ENCODE assay signal across 9 mouse cellular contexts in genomic region chr11:119503675-119504074, GRCm38 (mm10). TPM values are rescaled to one million over a fixed set of nuclear protein-coding genes. Genes with fewer than 3 reads are reported as not detected.
A peak's percentile ranks its signal among the peaks of the same experiment; 100 is the strongest.
DNase-seq lines count a peak whose midpoint lies in the region; ATAC-seq and TF ChIP-seq lines count a peak whose summit lies in the region.
"Had no signal": no experiment of that assay in that cellular context is flagged by ENCODE, and none has a peak within 500 bp of the region (broad histone marks: within the 10 kb centered on the region; RNA-seq: fewer than 3 reads in every experiment).

No protein-coding gene starts in this region.

- H3K4me1 ChIP-seq in heart, postnatal 0 days (ENCODE audit: control insufficient read depth, insufficient read depth) = no peaks in the 10 kb centered on the region
- peaks cover 17% of the 10 kb centered on the region for H3K4me1 ChIP-seq in neural tube, embryonic 13.5 days (replicated peaks)
- no peaks in the 10 kb centered on the region for H3K4me1 ChIP-seq in testis, adult 2 months (ENCODE audit: control insufficient read depth, insufficient read depth, low read length)
- H3K4me1 ChIP-seq: embryonic facial prominence, embryonic 12.5 days had no signal

- H3K27me3 ChIP-seq in heart, postnatal 0 days (ENCODE audit: control insufficient read depth, insufficient read depth, low read length) = no peaks in the 10 kb centered on the region
- H3K27me3 ChIP-seq in neural tube, embryonic 13.5 days = no peaks in the 10 kb centered on the region
- no peaks in the 10 kb centered on the region for H3K27me3 ChIP-seq in testis, adult 2 months (ENCODE audit: control insufficient read depth, insufficient read depth, low read length)
- H3K27me3 ChIP-seq: embryonic facial prominence, embryonic 12.5 days had no signal

- no peak overlapping the region for H3K4me2 ChIP-seq in heart, postnatal 0 days (ENCODE audit: low read depth, low read length)
- no peak overlapping the region for H3K4me2 ChIP-seq in neural tube, embryonic 13.5 days
- H3K4me2 ChIP-seq: embryonic facial prominence, embryonic 12.5 days had no signal

- TF ChIP-seq POLR2A in testis, adult 2 months (IDR thresholded peaks at IDR 0.05; ENCODE audit: control insufficient read depth, low read depth, low read length) = no peak

- TF ChIP-seq CTCF in heart, postnatal 0 days (IDR thresholded peaks at IDR 0.05; ENCODE audit: low read depth) = peak; percentile 95
- peak; percentile 97 for TF ChIP-seq CTCF in testis, adult 2 months (IDR thresholded peaks at IDR 0.05; ENCODE audit: control insufficient read depth, insufficient read depth, insufficient replicate concordance, low read depth, low read length)

- DNase-seq in brain, adult 2 months (ENCODE audit: low read depth, low spot score) = peak; percentile 86
- peak; percentile 51 for DNase-seq in heart, postnatal 0 days (ENCODE audit: low spot score)
- peak; percentile 68 to 69 for DNase-seq in kidney, postnatal 25 days
- peak; percentile 58 to 63 for DNase-seq in lung, adult 18-20 months

- H3K36me3 ChIP-seq in heart, postnatal 0 days (replicated peaks; ENCODE audit: control insufficient read depth, insufficient read depth, low read length) = peaks cover 66% of the 10 kb centered on the region
- peaks cover 85% of the 10 kb centered on the region for H3K36me3 ChIP-seq in neural tube, embryonic 13.5 days
- peaks cover 1% of the 10 kb centered on the region; the same call in 1 of the 2 replicates for H3K36me3 ChIP-seq in testis, adult 2 months (ENCODE audit: control insufficient read depth, insufficient read depth, low read length)

- ATAC-seq in CD4-positive, CD25-positive, alpha-beta regulatory T cell, adult 4 months = peak; percentile 54
- ATAC-seq in erythroblast, adult 5-6 weeks (replicated peaks; ENCODE audit: low FRiP score, poor library complexity, severe bottlenecking) = peak; percentile 78
- peak; percentile 58 for ATAC-seq in heart, postnatal 0 days (ENCODE audit: insufficient read depth, low read depth)
- ATAC-seq in neural tube, embryonic 13.5 days (ENCODE audit: low read depth) = peak; percentile 61

- TF ChIP-seq EP300 in heart, postnatal 0 days (IDR thresholded peaks at IDR 0.05; ENCODE audit: low read depth) = no peak

- no peak overlapping the region for H3K27ac ChIP-seq in heart, postnatal 0 days (ENCODE audit: low read depth)
- H3K27ac ChIP-seq in neural tube, embryonic 13.5 days (replicated peaks) = no peak overlapping the region
- no peak overlapping the region for H3K27ac ChIP-seq in testis, adult 2 months (ENCODE audit: control insufficient read depth, insufficient read depth, low read depth, low read length)
- H3K27ac ChIP-seq: embryonic facial prominence, embryonic 12.5 days had no signal

- no peaks in the 10 kb centered on the region for H3K9me3 ChIP-seq in heart, postnatal 0 days (replicated peaks; ENCODE audit: control insufficient read depth, low read length)
- no peaks in the 10 kb centered on the region for H3K9me3 ChIP-seq in neural tube, embryonic 13.5 days
- H3K9me3 ChIP-seq: embryonic facial prominence, embryonic 12.5 days had no signal

- no peak overlapping the region for H3K4me3 ChIP-seq in heart, postnatal 0 days (ENCODE audit: low read depth, low read length)
- H3K4me3 ChIP-seq in neural tube, embryonic 13.5 days = no peak overlapping the region
- no peak overlapping the region for H3K4me3 ChIP-seq in testis, adult 2 months (ENCODE audit: control insufficient read depth, low read depth, low read length)
- H3K4me3 ChIP-seq: embryonic facial prominence, embryonic 12.5 days had no signal

- H3K9ac ChIP-seq in heart, postnatal 0 days (replicated peaks; ENCODE audit: low read depth, low read length) = no peak overlapping the region
- no peak overlapping the region for H3K9ac ChIP-seq in neural tube, embryonic 13.5 days
- H3K9ac ChIP-seq: embryonic facial prominence, embryonic 12.5 days had no signal

RNA-seq across cellular contexts. Expression of gene Endov, which starts 12.5 kb away (rescaled TPM):
- polyA plus RNA-seq in CD4-positive, CD25-positive, alpha-beta regulatory T cell, adult 4 months (2017; shearing (Covaris generic)) = 10 to 100 TPM; 11.2 to 21.9 TPM
- 2.9 and 3.1 TPM in 2 replicates for total RNA-seq in erythroblast, adult 5-6 weeks (2015; ENCODE audit: low replicate concordance)
- 3.8 and 4.8 TPM in 2 replicates for total RNA-seq in erythroblast, adult 5-6 weeks (2017; ENCODE audit: low replicate concordance)
- 10.2 and 15.0 TPM in 2 replicates for total RNA-seq in heart, postnatal 0 days (2014; rRNA removed; ENCODE audit: low replicate concordance)
- 6.4 and 7.4 TPM in 2 replicates for polyA plus RNA-seq in heart, postnatal 0 days (2015; fragmentation: Nextera tagmentation; extraction: Ambion mirVana)
- polyA plus RNA-seq in neural tube, embryonic 13.5 days (2015; fragmentation: Nextera tagmentation; extraction: Ambion mirVana) = 15.6 and 17.3 TPM in 2 replicates
- 11.4 and 12.8 TPM in 2 replicates for polyA plus RNA-seq in testis, adult 2 months (2012; rRNA removed)

RNA-seq across cellular contexts. Expression of gene Nptx1, which starts 43.9 kb away (rescaled TPM):
- not detected for polyA plus RNA-seq in CD4-positive, CD25-positive, alpha-beta regulatory T cell, adult 4 months (2017; shearing (Covaris generic))
- total RNA-seq in erythroblast, adult 5-6 weeks (2015; ENCODE audit: low replicate concordance) = not detected in 2 replicates
- total RNA-seq in erythroblast, adult 5-6 weeks (2017; ENCODE audit: low replicate concordance) = not detected in 2 replicates
- total RNA-seq in heart, postnatal 0 days (2014; rRNA removed; ENCODE audit: low replicate concordance) = 0.81 and 1.6 TPM in 2 replicates
- polyA plus RNA-seq in heart, postnatal 0 days (2015; fragmentation: Nextera tagmentation; extraction: Ambion mirVana) = 0.23 TPM in 2 replicates
- 15.3 and 18.8 TPM in 2 replicates for polyA plus RNA-seq in neural tube, embryonic 13.5 days (2015; fragmentation: Nextera tagmentation; extraction: Ambion mirVana)
- polyA plus RNA-seq in testis, adult 2 months (2012; rRNA removed) = 0.22 and 0.29 TPM in 2 replicates

Comparison
In these comparisons a context has a peak if more than half of its experiments do, and no peak if none do; other contexts are left out.
1. RNA of gene Nptx1, which starts 43.9 kb away (polyA plus RNA-seq): 15.3 to 18.8 TPM in neural tube, embryonic 13.5 days; 0.23 TPM in heart, postnatal 0 days, 0.22 to 0.29 TPM in testis, adult 2 months and not detected in CD4-positive, CD25-positive, alpha-beta regulatory T cell, adult 4 months; every median in the first group is over 10 times any median in the second.
2. Peak in every context shown above with its lines, with median percentiles within 50 percentile points of each other: ATAC-seq and DNase-seq.